Mouse (Mus musculus) adrenal gland, adult 18-20 months (tissue): Measurements from ENCODE around the gene Ptpro. TPM values are rescaled to one million over a fixed set of nuclear protein-coding genes. Genes with fewer than 3 reads are reported as not detected.

Source experiments
- DNase-seq, 2 experiments: peaks; one replicate each; pipeline ENCODE4 v3.0.0; 2021 to 2022; ENCODE audit warnings: low spot score in 2 of 2
- total RNA-seq, 2 experiments: library from RNA; stranded (reverse); gene quantifications; 1 replicate in 1 of 2; 2 replicates in 1 of 2; pipeline ENCODE4 v1.2.3; 2021

Ptpro gene
- total RNA-seq, 2 experiments from 2014 or later = 2.2 to 2.6 TPM

DNA sequence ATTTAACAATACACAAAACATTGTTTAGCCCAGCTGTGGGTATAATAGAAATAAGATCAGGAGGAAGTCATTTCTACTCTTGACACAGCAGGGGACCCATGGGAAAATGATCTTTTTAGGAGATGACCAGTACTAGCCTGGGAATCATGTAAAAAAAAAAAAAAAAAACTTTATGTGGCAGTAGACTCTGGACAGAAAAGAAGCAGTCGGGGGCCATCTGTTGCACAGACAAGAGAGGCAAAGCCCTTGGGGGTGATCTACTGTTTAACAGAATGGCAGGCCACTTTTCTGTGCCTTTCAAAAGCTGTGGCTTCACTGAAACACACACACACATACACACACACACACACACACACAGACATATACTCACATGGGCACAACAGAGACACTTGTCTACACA, 242.7 kb downstream of the Ptpro start:
- no peak for DNase-seq

- no peak for DNase-seq
These were observed 243.1 kb downstream of the Ptpro start for GRCm38 (mm10) chr6:137495233-137495632.

DNA sequence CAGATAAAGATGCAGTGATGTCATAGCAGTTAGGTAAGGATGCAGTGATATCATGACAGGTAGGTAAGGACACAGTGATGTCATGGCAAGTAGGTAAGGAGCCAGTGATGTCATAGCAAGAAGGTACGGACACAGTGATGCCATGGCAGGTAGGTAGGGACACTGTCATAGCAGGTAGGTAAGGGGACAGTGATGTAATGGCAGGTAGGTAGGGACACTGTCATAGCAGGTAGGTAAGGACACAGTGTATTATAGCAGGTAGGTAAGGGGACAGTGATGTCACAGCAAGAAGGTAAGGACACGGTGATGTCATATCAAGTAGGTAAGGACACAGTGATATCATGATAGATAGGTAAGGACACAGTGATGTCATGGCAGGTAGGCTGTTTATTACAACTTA, 244.4 kb downstream of the Ptpro start:
- no peak for DNase-seq

- DNase-seq = no peak
These were observed 245.2 kb downstream of the Ptpro start for GRCm38 (mm10) chr6:137497208-137497835.

DNA sequence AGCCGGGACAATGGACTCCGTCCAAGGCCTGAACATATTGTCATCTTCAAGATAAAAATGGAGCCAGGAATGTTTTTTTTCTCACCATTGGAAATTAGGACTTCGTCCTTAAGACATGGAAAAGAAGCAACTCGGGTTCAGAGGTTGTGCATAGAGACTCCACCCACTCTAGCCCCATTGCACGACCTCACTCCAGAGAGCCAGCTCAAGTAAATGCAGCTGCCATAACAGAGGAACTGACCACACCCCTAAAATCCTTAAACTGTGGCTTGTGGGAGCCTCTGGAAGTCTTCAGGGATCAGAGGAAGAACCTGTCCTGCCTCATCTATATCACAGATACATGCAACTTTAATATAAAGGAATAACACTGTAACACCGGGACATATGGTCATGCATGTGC, 246.7 kb downstream of the Ptpro start:
- DNase-seq = no peak

GRCm38 (mm10) chr6:137503009-137503408, 250.9 kb downstream of the Ptpro start:
- no peak for DNase-seq

- no peak for DNase-seq
These were observed 251.3 kb downstream of the Ptpro start for GRCm38 (mm10) chr6:137503462-137503861.

DNA sequence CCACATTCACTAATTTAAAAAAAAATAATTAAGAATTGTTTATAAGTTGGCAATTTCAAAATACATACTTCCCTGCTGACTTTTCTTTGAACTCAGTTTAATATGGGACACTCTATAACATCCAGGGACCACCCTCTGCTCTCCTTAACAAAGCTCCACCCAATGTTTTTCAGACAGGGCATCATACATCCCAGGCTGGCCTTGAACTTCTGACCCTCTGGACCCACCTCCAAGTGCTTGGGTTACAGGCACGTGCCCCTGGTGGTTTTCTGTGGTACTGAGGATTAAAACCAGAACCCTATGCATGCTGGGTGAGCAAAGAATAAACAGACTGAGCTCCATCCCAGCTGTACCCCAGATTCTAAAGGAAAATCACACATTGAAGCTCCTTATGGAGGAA, 251.9 kb downstream of the Ptpro start:
- no peak for DNase-seq

- DNase-seq = no peak
These were observed 253.6 kb downstream of the Ptpro start for GRCm38 (mm10) chr6:137505555-137506227.

DNA sequence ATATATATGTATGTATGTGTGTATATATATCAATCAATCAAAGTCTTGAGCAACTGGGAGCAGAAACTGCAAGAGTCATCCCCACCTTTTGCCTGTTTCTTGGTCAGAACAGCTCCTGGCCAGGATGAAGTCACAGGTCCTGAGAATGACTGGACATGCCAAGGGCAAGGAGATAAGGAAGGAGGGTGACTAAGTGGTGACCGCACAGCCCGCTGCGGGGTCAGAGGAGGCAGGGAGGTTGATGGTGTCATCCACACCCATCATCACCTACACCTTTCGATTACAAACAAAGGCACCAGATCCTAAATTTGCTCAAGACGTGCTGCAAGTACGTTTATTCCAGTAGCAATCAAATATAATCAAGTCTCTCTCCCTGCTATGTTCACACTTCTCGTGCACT, 254.4 kb downstream of the Ptpro start:
- no peak for DNase-seq

DNA sequence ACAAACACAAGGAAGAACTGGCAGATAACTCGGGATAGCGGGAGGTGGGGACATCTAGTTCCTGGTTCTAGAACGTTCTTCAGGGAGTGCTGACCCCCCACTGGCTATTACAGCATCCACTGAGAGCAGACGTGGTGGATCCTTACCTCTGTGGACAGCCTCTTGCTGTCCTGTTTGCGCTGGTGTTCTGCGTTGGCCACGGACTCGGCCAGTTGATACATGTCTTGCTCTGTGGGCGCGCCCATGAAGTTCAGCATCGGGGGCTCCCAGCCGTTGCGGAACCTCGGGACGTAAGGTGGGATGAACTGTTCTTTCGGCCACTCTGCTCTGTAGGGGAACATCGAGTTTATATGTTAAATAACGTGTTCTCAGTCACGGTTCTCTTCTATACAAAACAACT, 256.8 kb downstream of the Ptpro start:
- DNase-seq = no peak

DNA sequence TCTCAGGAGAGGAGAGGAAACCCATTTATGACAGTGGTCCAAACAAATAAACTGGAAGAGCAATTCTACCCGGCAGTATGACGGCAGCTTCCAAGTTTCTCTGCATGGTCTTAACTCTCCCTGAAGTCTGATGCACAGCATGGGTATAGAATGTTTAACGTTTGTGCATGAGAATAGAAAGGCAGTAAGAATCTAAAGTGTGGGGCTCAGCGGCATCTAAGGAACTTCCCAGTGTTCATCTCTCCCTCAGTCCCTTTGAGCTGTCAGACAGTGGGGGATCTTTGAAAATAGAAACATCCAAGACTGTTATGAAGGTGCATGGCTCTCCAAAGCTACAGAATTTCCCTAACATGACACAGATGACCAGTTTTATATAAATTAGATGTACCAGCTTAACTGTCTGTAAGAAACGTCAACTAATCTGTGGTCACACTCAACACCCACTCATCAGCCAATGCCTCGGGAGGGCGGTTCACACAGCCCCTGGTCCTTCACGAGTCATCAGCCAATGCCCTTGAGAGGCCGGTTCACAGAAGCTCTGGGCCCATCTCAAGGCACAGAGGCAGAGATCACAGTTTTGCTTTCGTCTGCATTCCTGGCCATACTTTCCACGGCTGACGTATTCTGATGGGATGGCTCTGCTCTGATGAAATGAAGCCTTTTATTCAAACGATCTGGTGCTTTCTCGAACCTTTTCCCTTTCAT, 257.4 kb downstream of the Ptpro start:
- DNase-seq = peak in 1 of 2 experiments; percentile 15

DNA sequence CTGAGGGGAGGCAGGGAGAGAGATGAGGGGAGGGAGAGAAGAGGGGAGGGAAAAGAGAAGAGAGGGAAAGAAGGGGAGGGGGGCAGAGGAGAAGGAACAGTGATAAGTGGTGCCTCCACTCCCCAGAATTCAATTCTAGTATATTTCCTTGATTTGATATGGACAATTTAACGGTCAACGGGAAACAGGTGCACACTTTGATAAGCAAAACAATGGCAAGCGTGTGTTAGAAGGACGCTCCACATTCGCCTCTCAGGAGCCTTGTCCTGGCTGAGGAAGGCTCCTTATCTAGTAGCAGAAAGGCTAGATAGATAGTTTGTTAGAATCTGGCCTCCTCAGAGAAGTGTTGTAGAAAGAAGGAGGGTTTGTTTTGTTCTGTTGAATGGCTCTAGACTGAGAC, 260.6 kb downstream of the Ptpro start:
- no peak for DNase-seq

Other genes starting within 250 kb of the Ptpro start
- gene Rerg, start 81.8 kb upstream of the Ptpro start, total RNA-seq = 100 to 1,000 TPM in 1 of 2 experiments, 10 to 100 TPM in 1; 96.0 to 106 TPM